Mouse (Mus musculus): Measurements from ENCODE around the gene Cd300a. TPM values are rescaled to one million over a fixed set of nuclear protein-coding genes. Genes with fewer than 3 reads are reported as not detected.

Cd300a gene
- polyA plus RNA-seq, 1 experiment from 2014 or later, result 0.49 TPM

- Histone ChIP-seq H3K27me3 (no peaks in the 10 kb centered on the region), H3K4me2 (no peak overlapping the region), H3K4me1 (peaks cover 5% of the 10 kb centered on the region), H3K27ac (no peak overlapping the region), H3K9ac (no peak overlapping the region), H3K36me3 (ENCODE audit: poor library complexity, severe bottlenecking) (no peaks in the 10 kb centered on the region), H3K9me3 (replicated peaks) (no peaks in the 10 kb centered on the region), H3K4me3 (no peak overlapping the region)
- 94% methylated on average over 12 of the region's 12 CpGs for WGBS
- no peak for ATAC-seq
Measured at GRCm38 (mm10) chr11:114868280-114868679, 21.6 kb upstream of the Cd300a start.

GRCm38 (mm10) chr11:114869787-114870186, 20.1 kb upstream of the Cd300a start:
- H3K4me3 ChIP-seq, result no peak overlapping the region
- H3K4me2 ChIP-seq, result no peak overlapping the region
- no peak overlapping the region for H3K9ac ChIP-seq
- no peak overlapping the region for H3K27ac ChIP-seq
- ATAC-seq, result no peak
- no peaks in the 10 kb centered on the region for H3K9me3 ChIP-seq (replicated peaks)
- H3K27me3 ChIP-seq, result no peaks in the 10 kb centered on the region
- WGBS, result 90% methylated on average over 1 of the region's 1 CpGs
- H3K4me1 ChIP-seq, result peaks cover 10% of the 10 kb centered on the region
- H3K36me3 ChIP-seq (ENCODE audit: poor library complexity, severe bottlenecking), result no peaks in the 10 kb centered on the region

DNA sequence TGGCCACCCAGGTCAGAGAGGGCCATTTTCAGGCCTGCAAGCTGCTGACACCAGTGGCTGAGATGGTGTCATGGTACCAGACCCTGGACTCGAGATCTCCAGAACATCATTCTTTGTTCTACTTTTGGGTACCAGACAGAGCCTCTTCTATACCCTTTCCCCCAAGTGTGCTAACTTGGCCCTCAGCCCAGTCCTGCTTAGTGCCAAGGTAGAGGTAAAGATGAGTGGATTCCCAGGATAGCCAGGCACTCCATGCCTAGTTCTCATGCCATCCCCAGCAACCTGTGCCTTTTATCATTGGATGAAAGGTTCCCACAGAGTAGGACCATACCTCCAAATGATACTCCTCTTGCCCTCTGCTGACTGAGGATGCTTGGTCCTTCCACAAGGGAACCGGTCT, 18.3 kb upstream of the Cd300a start:
- no peaks in the 10 kb centered on the region for H3K9me3 ChIP-seq (replicated peaks)
- no peak overlapping the region for H3K9ac ChIP-seq
- no peak for ATAC-seq
- H3K4me2 ChIP-seq, result no peak overlapping the region
- H3K4me1 ChIP-seq, result peaks cover 10% of the 10 kb centered on the region
- H3K36me3 ChIP-seq (ENCODE audit: poor library complexity, severe bottlenecking), result no peaks in the 10 kb centered on the region
- WGBS, result 91% methylated on average over 2 of the region's 2 CpGs
- H3K27me3 ChIP-seq, result no peaks in the 10 kb centered on the region
- no peak overlapping the region for H3K27ac ChIP-seq
- no peak overlapping the region for H3K4me3 ChIP-seq

DNA sequence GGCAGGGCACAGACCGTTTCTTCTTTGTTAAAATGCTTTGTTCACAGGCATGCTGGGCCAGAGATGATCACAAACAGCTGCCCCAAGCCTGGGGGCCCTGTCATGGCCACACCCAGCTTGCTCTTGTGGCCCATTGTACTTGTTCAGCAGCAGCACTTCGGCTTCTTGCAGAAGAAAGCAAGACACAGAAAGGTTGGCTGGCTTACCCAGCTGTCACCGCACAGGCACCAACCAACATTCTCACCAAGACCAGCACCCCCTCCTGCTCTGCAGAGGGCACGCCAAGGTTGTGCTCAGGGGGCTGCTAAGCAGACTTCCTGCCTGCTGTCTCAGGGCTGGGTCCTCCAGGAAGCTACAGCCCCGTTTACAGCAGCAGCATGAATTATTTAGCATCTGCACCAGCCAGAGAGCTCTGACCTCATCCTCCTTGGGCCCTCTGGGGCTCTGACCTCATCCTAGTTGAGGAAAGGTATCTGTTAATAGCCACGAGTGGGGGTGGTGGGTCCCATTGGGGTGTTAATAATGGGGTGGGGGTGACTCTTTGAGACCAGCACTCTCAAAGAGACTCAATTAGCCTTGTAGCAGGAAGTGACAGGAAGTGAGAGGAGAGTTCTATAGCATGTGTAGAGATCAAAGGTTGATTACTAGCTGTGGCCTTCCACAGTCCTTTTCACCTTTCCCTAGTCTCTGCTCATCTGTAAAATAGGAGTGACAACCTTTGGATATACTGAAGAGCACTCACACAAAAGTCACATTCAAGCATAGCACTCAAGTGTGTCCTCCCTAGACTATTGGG, 16.6 kb upstream of the Cd300a start:
- WGBS, result 20% methylated on average over 6 of the region's 6 CpGs
- Histone ChIP-seq H3K27me3 (no peaks in the 10 kb centered on the region), H3K9me3 (replicated peaks) (no peaks in the 10 kb centered on the region), H3K36me3 (ENCODE audit: poor library complexity, severe bottlenecking) (no peaks in the 10 kb centered on the region), H3K27ac (no peak overlapping the region), H3K4me1 (peaks cover 10% of the 10 kb centered on the region), H3K4me3 (no peak overlapping the region), H3K9ac (no peak overlapping the region), H3K4me2 (no peak overlapping the region)
- ATAC-seq, result no peak

DNA sequence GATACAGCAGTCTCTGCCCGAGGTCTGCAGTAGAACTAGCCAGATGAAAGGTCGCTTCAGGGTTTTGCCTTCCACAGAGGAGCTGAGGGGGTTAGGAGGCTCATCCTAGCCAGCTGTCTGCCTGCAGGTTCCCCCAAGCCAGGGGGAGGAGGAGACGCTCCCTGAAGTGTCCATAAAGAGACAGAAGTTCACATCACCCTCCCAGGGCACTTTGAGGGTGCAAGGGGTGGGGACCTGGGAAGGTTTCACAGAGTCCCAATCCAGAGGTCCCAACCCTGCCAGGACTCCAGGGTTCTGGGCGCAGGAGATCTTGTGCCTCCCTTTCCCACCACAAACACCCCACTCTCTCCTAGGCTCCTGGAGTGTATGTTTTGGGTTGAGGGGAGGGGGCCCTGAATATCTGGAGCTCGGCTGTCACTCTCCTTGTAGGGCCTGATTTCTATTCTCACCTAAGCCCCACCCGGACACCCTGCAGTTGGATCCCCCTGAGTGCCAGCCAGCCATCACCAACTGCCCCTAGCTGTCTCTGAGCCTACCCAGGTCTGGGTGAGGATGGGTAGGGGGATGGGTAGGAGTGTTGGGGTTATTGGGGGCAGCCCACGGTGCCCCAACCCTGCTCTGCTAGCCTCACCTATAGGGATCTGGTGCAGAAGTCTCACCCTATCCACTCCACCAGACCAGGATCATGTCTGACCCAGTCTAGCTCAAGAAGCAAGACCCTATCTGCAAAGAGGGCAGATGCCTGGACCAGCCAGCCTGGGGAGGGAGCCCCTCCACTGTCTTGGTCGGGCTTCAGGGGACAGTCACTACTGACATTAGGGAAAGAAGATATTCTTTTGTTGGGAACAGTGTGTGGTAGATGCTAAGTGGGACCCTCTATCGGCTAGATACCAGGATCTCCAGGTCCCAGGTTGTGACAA, 15.4 kb upstream of the Cd300a start:
- no peak overlapping the region for H3K9ac ChIP-seq
- ATAC-seq, result no peak
- no peak overlapping the region for H3K4me3 ChIP-seq
- H3K27me3 ChIP-seq, result no peaks in the 10 kb centered on the region
- H3K4me1 ChIP-seq, result peaks cover 10% of the 10 kb centered on the region
- WGBS, result 63% methylated on average over 9 of the region's 9 CpGs
- no peaks in the 10 kb centered on the region for H3K9me3 ChIP-seq (replicated peaks)
- H3K4me2 ChIP-seq, result no peak overlapping the region
- no peak overlapping the region for H3K27ac ChIP-seq
- H3K36me3 ChIP-seq (ENCODE audit: poor library complexity, severe bottlenecking), result no peaks in the 10 kb centered on the region

- H3K4me3 ChIP-seq, result no peak overlapping the region
- no peaks in the 10 kb centered on the region for H3K36me3 ChIP-seq (ENCODE audit: poor library complexity, severe bottlenecking)
- peaks cover 10% of the 10 kb centered on the region for H3K4me1 ChIP-seq
- no peaks in the 10 kb centered on the region for H3K27me3 ChIP-seq
- ATAC-seq, result no peak
- no peak overlapping the region for H3K9ac ChIP-seq
- H3K4me2 ChIP-seq, result no peak overlapping the region
- 21% methylated on average over 9 of the region's 9 CpGs for WGBS
- H3K9me3 ChIP-seq (replicated peaks), result no peaks in the 10 kb centered on the region
- no peak overlapping the region for H3K27ac ChIP-seq
Measured at GRCm38 (mm10) chr11:114875301-114875801, 14.5 kb upstream of the Cd300a start.

DNA sequence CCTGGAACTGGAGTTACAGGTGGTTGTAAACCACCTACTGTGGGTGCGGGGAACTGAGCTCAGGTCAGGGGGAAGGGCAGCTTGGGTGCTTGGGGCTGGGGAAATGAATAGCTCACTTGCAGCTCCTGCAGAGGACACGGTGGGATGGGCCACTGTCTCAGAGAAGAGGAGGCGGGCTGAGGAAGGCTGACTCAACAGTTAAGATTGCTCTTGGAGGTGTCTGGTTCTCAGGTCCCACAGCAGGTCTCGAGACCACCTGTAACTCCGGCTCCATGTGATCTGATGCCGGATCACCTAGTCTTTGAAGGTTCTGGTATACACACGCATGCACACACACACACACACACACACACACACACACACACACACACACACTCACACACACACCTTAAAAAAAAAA, 13.7 kb upstream of the Cd300a start:
- WGBS, result 55% methylated on average over 7 of the region's 7 CpGs
- Histone ChIP-seq H3K4me3 (no peak overlapping the region), H3K4me1 (peaks cover 10% of the 10 kb centered on the region), H3K4me2 (no peak overlapping the region), H3K9ac (no peak overlapping the region), H3K9me3 (replicated peaks) (no peaks in the 10 kb centered on the region), H3K36me3 (ENCODE audit: poor library complexity, severe bottlenecking) (no peaks in the 10 kb centered on the region), H3K27me3 (no peaks in the 10 kb centered on the region), H3K27ac (no peak overlapping the region)
- ATAC-seq, result no peak

DNA sequence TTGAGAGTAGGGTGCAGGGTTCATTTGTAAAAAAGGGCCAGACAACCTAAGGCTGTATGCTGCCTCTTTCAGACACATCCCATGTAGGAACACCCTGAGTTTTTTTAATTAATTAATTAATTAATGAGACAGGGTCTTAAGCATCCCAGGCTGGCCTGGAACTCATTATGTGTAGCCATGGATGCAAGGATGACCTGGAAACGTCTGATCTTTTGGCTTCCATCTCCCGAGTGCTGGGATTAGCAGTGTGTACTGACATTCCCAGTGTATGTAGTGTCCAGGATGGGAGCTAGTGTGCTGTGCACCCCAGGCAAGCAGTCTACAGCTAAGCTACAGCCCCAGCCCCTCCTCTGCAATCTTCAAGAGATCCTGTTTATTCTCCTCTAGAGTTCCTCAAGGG, 13.2 kb upstream of the Cd300a start:
- 26% methylated on average over 2 of the region's 2 CpGs for WGBS
- Histone ChIP-seq H3K9me3 (replicated peaks) (no peaks in the 10 kb centered on the region), H3K4me3 (no peak overlapping the region), H3K27ac (no peak overlapping the region), H3K27me3 (no peaks in the 10 kb centered on the region), H3K9ac (no peak overlapping the region), H3K36me3 (ENCODE audit: poor library complexity, severe bottlenecking) (no peaks in the 10 kb centered on the region), H3K4me2 (no peak overlapping the region), H3K4me1 (peaks cover 10% of the 10 kb centered on the region)
- no peak for ATAC-seq

DNA sequence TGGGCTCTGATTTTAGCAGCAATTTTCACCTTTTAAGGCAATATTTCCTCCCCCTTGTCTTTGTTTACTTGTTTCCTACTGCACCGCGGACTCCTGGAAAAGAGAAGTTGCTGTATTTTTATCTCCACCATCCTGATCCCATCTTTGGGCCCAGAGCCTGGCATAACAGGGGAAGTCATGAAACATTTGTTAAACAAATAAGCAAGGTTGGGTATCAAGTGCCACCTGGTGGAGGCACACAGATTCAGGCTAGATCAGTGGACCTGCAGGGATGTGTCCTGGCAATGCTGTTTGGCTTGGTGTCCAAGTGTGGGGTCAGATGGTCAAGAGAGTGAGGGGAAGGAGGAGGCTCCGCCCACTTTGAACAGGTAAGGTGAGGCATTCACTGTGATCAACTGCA, 12.7 kb upstream of the Cd300a start:
- Histone ChIP-seq H3K4me1 (peaks cover 10% of the 10 kb centered on the region), H3K9me3 (replicated peaks) (no peaks in the 10 kb centered on the region), H3K4me2 (no peak overlapping the region), H3K27ac (no peak overlapping the region), H3K4me3 (no peak overlapping the region), H3K36me3 (ENCODE audit: poor library complexity, severe bottlenecking) (no peaks in the 10 kb centered on the region), H3K27me3 (no peaks in the 10 kb centered on the region), H3K9ac (no peak overlapping the region)
- WGBS, result 72% methylated on average over 3 of the region's 3 CpGs
- no peak for ATAC-seq

GRCm38 (mm10) chr11:114879666-114880065, 10.2 kb upstream of the Cd300a start:
- H3K9ac ChIP-seq, result no peak overlapping the region
- H3K36me3 ChIP-seq (ENCODE audit: poor library complexity, severe bottlenecking), result no peaks in the 10 kb centered on the region
- no peaks in the 10 kb centered on the region for H3K4me1 ChIP-seq
- 78% methylated on average over 2 of the region's 2 CpGs for WGBS
- H3K4me3 ChIP-seq, result no peak overlapping the region
- no peak for ATAC-seq
- H3K27ac ChIP-seq, result no peak overlapping the region
- H3K4me2 ChIP-seq, result no peak overlapping the region
- H3K27me3 ChIP-seq, result no peaks in the 10 kb centered on the region
- H3K9me3 ChIP-seq (replicated peaks), result no peaks in the 10 kb centered on the region

DNA sequence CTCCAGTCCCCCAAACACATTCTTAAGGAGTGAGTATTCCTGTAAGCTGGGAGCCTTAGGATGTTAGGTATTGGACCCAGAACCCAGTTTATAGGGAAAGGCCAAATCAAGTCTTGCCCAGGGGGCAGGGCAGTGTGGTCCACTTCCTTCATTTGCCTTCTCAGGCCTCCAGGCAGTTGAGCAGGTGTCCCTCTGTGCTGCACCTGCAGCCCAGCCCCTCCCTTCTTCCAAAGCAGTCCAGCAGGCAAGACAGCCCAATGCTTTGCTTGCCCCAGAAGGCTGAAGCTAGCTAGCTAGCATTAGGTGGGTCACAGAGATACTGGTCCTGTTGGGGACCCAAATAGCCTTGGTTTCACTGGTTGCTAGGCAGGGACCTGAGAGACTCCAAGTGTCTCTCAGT, 9.7 kb upstream of the Cd300a start:
- Histone ChIP-seq H3K27me3 (no peaks in the 10 kb centered on the region), H3K9me3 (replicated peaks) (no peaks in the 10 kb centered on the region), H3K36me3 (ENCODE audit: poor library complexity, severe bottlenecking) (no peaks in the 10 kb centered on the region), H3K9ac (no peak overlapping the region), H3K27ac (no peak overlapping the region), H3K4me3 (no peak overlapping the region), H3K4me1 (no peaks in the 10 kb centered on the region), H3K4me2 (no peak overlapping the region)
- ATAC-seq, result no peak

GRCm38 (mm10) chr11:114880589-114880988, 9.3 kb upstream of the Cd300a start:
- H3K9me3 ChIP-seq (replicated peaks), result no peaks in the 10 kb centered on the region
- H3K27ac ChIP-seq, result no peak overlapping the region
- H3K27me3 ChIP-seq, result no peaks in the 10 kb centered on the region
- H3K9ac ChIP-seq, result no peak overlapping the region
- H3K4me1 ChIP-seq, result no peaks in the 10 kb centered on the region
- no peaks in the 10 kb centered on the region for H3K36me3 ChIP-seq (ENCODE audit: poor library complexity, severe bottlenecking)
- no peak overlapping the region for H3K4me2 ChIP-seq
- H3K4me3 ChIP-seq, result no peak overlapping the region
- ATAC-seq, result no peak
- 0% methylated on average over 1 of the region's 1 CpGs for WGBS
